Mouse (Mus musculus) CH12.LX (cell line): ENCODE measurements at regions not wholly inside any gene's neighbourhood (a gene's known extent, or its start where the extent isn't known, plus 50 kb on each side); places are given as distances from the start of the nearest gene placed in this dataset.
A peak's percentile ranks its signal among the peaks of the same experiment; 100 is the strongest.

Experiments
- DNase-seq: peaks from one replicate; pipeline ENCODE4 v3.0.0-alpha.2; 2013; ENCODE audit errors: extremely low read depth
- H3K27ac ChIP-seq: 2 replicates; pipeline ENCODE4 v1.5.1; 2012; ENCODE audit warnings: low read depth, mild to moderate bottlenecking, control low read depth, moderate library complexity; ENCODE audit not compliant: insufficient read depth
- H3K27me3 ChIP-seq: replicated peaks from 2 replicates; pipeline ENCODE3; 2012; ENCODE audit warnings: inconsistent platforms
- H3K36me3 ChIP-seq, 2 experiments: replicated peaks in 1 of 2; 2 replicates each; pipeline versions ENCODE3 to v1.6.1; 2012; ENCODE audit warnings: inconsistent platforms in 1 of 2, low read length in 1 of 2, mild to moderate bottlenecking in 1 of 2, mixed read lengths in 1 of 2, moderate library complexity in 1 of 2; ENCODE audit not compliant: control insufficient read depth in 1 of 2, insufficient read depth in 1 of 2
- H3K4me1 ChIP-seq, 2 experiments: 2 replicates each; pipeline ENCODE4 v1.6.1; 2012; ENCODE audit warnings: inconsistent platforms in 1 of 2, moderate library complexity in 1 of 2; ENCODE audit not compliant: insufficient read depth in 2 of 2, control insufficient read depth in 1 of 2
- H3K4me2 ChIP-seq: 2 replicates; pipeline ENCODE4 v1.6.1; 2012; ENCODE audit warnings: low read depth, mild to moderate bottlenecking, control low read depth; ENCODE audit not compliant: poor library complexity, insufficient read depth, severe bottlenecking
- H3K4me3 ChIP-seq, 3 experiments: fragments of 150-350 bp in 1 of 3; sonication (generic) in 1 of 3; replicated peaks in 1 of 3; 2 replicates each; pipeline versions ENCODE3 to v1.5.1; 2011 to 2012; ENCODE audit warnings: low read depth in 2 of 3, low read length in 2 of 3, mild to moderate bottlenecking in 2 of 3, moderate library complexity in 2 of 3, control low read depth in 1 of 3, improper control_type of control experiment in 1 of 3, inconsistent platforms in 1 of 3, mixed read lengths in 1 of 3; ENCODE audit not compliant: poor library complexity in 1 of 3
- H3K79me2 ChIP-seq: replicated peaks from 2 replicates; pipeline ENCODE4 v1.6.1; 2012; ENCODE audit warnings: mild to moderate bottlenecking, moderate library complexity; ENCODE audit not compliant: control insufficient read depth, poor library complexity, insufficient read depth, severe bottlenecking; ENCODE audit errors: extremely low read depth
- H3K9ac ChIP-seq: 2 replicates; pipeline ENCODE4 v1.6.1; 2012; ENCODE audit warnings: low read depth, mild to moderate bottlenecking, control low read depth, moderate library complexity; ENCODE audit not compliant: insufficient read depth
- H3K9me3 ChIP-seq: replicated peaks from 2 replicates; pipeline ENCODE3; 2012; ENCODE audit warnings: low read length, inconsistent platforms, mixed read lengths
- BHLHE40 ChIP-seq: IDR thresholded peaks from 2 replicates; pipeline ENCODE4 v1.6.1; 2011; ENCODE audit warnings: mild to moderate bottlenecking, low read depth, low read length, improper control_type of control experiment
- CTCF ChIP-seq, 2 experiments: IDR thresholded peaks in 1 of 2; conservative IDR thresholded peaks in 1 of 2; 2 replicates each; pipeline ENCODE4 v1.5.1; 2011 to 2012; ENCODE audit warnings: low read depth in 2 of 2, low read length in 2 of 2, improper control_type of control experiment in 1 of 2, inconsistent platforms in 1 of 2, mild to moderate bottlenecking in 1 of 2, moderate library complexity in 1 of 2
- E2F4 ChIP-seq: IDR thresholded peaks from 2 replicates; pipeline ENCODE4 v1.6.1; 2011; ENCODE audit warnings: low read depth, low read length, improper control_type of control experiment; ENCODE audit not compliant: insufficient replicate concordance
- ELF1 ChIP-seq: IDR thresholded peaks from 2 replicates; pipeline ENCODE4 v1.6.1; 2014; ENCODE audit warnings: low read depth, mild to moderate bottlenecking, inconsistent platforms, low read length, improper control_type of control experiment
- EP300 ChIP-seq: IDR thresholded peaks from 2 replicates; pipeline ENCODE4 v1.6.1; 2011; ENCODE audit warnings: low read length, improper control_type of control experiment
- ETS1 ChIP-seq: conservative IDR thresholded peaks from 2 replicates; pipeline ENCODE4 v1.6.1; 2012; ENCODE audit warnings: low read depth, mild to moderate bottlenecking, inconsistent platforms, low read length, improper control_type of control experiment, moderate library complexity
- HCFC1 ChIP-seq: IDR thresholded peaks from 2 replicates; pipeline ENCODE4 v1.6.1; 2012; ENCODE audit warnings: low read depth, mild to moderate bottlenecking, inconsistent platforms, low read length, improper control_type of control experiment
- MAFK ChIP-seq: IDR thresholded peaks from 2 replicates; pipeline ENCODE4 v1.6.1; 2011; ENCODE audit warnings: low read length, improper control_type of control experiment; ENCODE audit not compliant: insufficient replicate concordance
- MAX ChIP-seq: IDR thresholded peaks from 2 replicates; pipeline ENCODE4 v1.6.1; 2011; ENCODE audit warnings: low read length, improper control_type of control experiment
- MXI1 ChIP-seq: IDR thresholded peaks from 2 replicates; pipeline ENCODE4 v1.6.1; 2011; ENCODE audit warnings: mild to moderate bottlenecking, low read depth, low read length, improper control_type of control experiment
- MYC ChIP-seq: IDR thresholded peaks from 2 replicates; pipeline ENCODE4 v1.6.1; 2011; ENCODE audit warnings: low read depth, mild to moderate bottlenecking, improper control_type of control experiment, low read length
- NELFE ChIP-seq: IDR thresholded peaks from 2 replicates; pipeline ENCODE4 v1.6.1; 2011; ENCODE audit warnings: low read depth, low read length, improper control_type of control experiment
- NRF1 ChIP-seq: IDR thresholded peaks from 2 replicates; pipeline ENCODE4 v1.6.1; 2014; ENCODE audit warnings: low read depth, mild to moderate bottlenecking, inconsistent platforms, low read length, improper control_type of control experiment, moderate library complexity
- RAD21 ChIP-seq: IDR thresholded peaks from 2 replicates; pipeline ENCODE4 v1.6.1; 2011; ENCODE audit warnings: low read depth, mild to moderate bottlenecking, low read length, improper control_type of control experiment, moderate library complexity
- SIN3A ChIP-seq: IDR thresholded peaks from 2 replicates; pipeline ENCODE4 v1.6.1; 2012; ENCODE audit warnings: low read length, improper control_type of control experiment, inconsistent platforms
- SMC3 ChIP-seq: IDR thresholded peaks from 2 replicates; pipeline ENCODE4 v1.6.1; 2011; ENCODE audit warnings: low read depth, low read length, improper control_type of control experiment
- UBTF ChIP-seq: IDR thresholded peaks from 2 replicates; pipeline ENCODE4 v1.6.1; 2012; ENCODE audit warnings: low read depth, mild to moderate bottlenecking, inconsistent platforms, low read length, improper control_type of control experiment, moderate library complexity
- USF1 ChIP-seq: IDR thresholded peaks from 2 replicates; pipeline ENCODE4 v1.6.1; 2014; ENCODE audit warnings: low read depth, mild to moderate bottlenecking, inconsistent platforms, low read length, improper control_type of control experiment
- USF2 ChIP-seq: conservative IDR thresholded peaks from 2 replicates; pipeline ENCODE4 v1.6.1; 2011; ENCODE audit warnings: low read depth, low read length, improper control_type of control experiment
- ZC3H11A ChIP-seq: IDR thresholded peaks from 2 replicates; pipeline ENCODE4 v1.6.1; 2012; ENCODE audit warnings: low read depth, mild to moderate bottlenecking, inconsistent platforms, low read length, improper control_type of control experiment
- ZMIZ1 ChIP-seq: IDR thresholded peaks from 2 replicates; pipeline ENCODE4 v1.6.1; 2012; ENCODE audit warnings: low read depth, mild to moderate bottlenecking, inconsistent platforms, low read length, improper control_type of control experiment
- ZNF384 ChIP-seq: IDR thresholded peaks from 2 replicates; pipeline ENCODE4 v1.6.1; 2012; ENCODE audit warnings: low read depth, low read length, improper control_type of control experiment, inconsistent platforms
- dilution Hi-C: fragments of 300-500 bp; cut with MboI; formaldehyde crosslinking; loops from 2 replicates; pipeline ENCODE4 v1.14.3; 2020; ENCODE audit warnings: low sequenced_read_pairs; ENCODE audit not compliant: extremely low pct_unique_long_range_greater_than_20kb, extremely low pct_ligation_motif_present
- in situ Hi-C: fragments of 300-500 bp; cut with MboI; formaldehyde crosslinking; loops from 3 replicates; pipeline ENCODE4 v1.14.3; 2019; ENCODE audit warnings: low sequenced_read_pairs, low pct_ligation_motif_present, low pct_unique_long_range_greater_than_20kb, mixed read lengths

DNA sequence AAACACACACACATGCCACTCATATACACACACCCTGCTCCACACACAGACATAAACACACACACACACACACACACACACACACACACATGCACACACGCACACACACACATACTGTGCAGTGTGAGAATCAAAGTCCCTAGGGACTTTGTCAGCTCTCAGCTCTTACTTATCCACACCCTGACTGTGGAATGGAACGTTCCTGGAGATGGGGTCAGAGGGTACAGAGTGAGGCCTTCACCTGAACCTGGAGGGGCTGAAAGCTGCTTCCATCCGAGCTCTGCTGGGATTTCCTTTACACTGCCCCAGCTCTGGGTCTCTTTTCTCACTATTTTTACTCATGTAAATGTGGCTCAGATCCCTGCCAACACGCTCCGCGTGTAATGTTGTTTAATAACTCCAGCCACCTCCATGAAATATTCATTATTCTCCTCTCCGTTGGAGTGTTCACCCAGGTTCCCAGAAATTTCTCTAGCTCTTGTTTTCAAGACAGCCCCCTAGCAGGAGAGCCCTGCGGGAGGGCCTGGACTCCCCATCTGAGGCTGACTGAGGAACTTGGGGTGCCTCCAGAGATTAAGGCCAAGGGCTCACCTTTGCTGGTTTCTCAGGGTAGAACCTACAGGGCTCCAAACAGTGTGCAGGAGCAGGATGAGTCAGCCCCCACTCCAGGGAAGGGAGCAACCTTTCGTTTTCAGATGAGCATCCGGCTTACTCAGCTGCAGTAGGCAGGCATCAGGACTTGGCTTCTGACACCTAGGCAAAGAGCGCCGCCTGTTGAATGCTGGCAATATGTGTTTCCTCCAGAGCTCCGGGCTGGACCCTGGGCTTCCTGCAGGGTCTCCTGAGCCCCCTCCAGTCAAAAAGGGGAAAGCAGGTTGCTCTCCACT lies 360.8 kb upstream of the Dynlrb2 start:
- Histone ChIP-seq H3K79me2 (no peaks in the 10 kb centered on the region), H3K4me1 (no peaks in the 10 kb centered on the region), H3K36me3 (no peaks in the 10 kb centered on the region), H3K27ac (no peak overlapping the region), H3K9me3 (no peaks in the 10 kb centered on the region), H3K9ac (no peak overlapping the region), H3K4me2 (no peak overlapping the region), H3K4me3 (no peak overlapping the region)
- in situ Hi-C loops (no loop called here), dilution Hi-C loops (no loop called here)
- peak; percentile 10 for DNase-seq
- TF ChIP-seq ETS1 (no peak), CTCF (conservative IDR thresholded peaks at IDR 0.05 in 1 of 2, IDR thresholded peaks at IDR 0.05 in 1 of 2; ENCODE audit: low read depth in 2 of 2, low read length in 2 of 2) (peak in 1 of 2 experiments; percentile 23; a peak in 1 of 4 replicates), RAD21 (peak; percentile 42)
- TF ChIP-seq, all 38 proteins: peak for 2
- peaks cover 39% of the 10 kb centered on the region for H3K27me3 ChIP-seq

GRCm38 (mm10) chr8:116141363-116141762 lies 363.4 kb upstream of the Dynlrb2 start:
- TF ChIP-seq HCFC1 (no peak), ZC3H11A (no peak), ZNF384 (no peak), CTCF (conservative IDR thresholded peaks at IDR 0.05 in 1 of 2, IDR thresholded peaks at IDR 0.05 in 1 of 2; ENCODE audit: low read depth in 2 of 2, low read length in 2 of 2) (no peak), NRF1 (no peak), USF2 (no peak), USF1 (no peak), SIN3A (no peak), UBTF (no peak), ELF1 (no peak), ZMIZ1 (no peak), MAFK (no peak), MAX (no peak), NELFE (no peak), MXI1 (no peak), MYC (no peak), SMC3 (no peak), EP300 (no peak), E2F4 (no peak), BHLHE40 (no peak)
- TF ChIP-seq, all 38 proteins: peak for 0
- Histone ChIP-seq H3K79me2 (no peaks in the 10 kb centered on the region), H3K4me3 (no peak overlapping the region), H3K36me3 (no peaks in the 10 kb centered on the region), H3K27ac (no peak overlapping the region), H3K9ac (no peak overlapping the region), H3K4me1 (no peaks in the 10 kb centered on the region), H3K9me3 (no peaks in the 10 kb centered on the region), H3K27me3 (peaks cover 27% of the 10 kb centered on the region), H3K4me2 (no peak overlapping the region)
- in situ Hi-C loops (no loop called here), dilution Hi-C loops (no loop called here)
- DNase-seq = no peak
